Mouse (Mus musculus) cortical plate, adult 2 months (tissue): ENCODE results near the gene Nkap. TPM values are rescaled to one million over a fixed set of nuclear protein-coding genes. Genes with fewer than 3 reads are reported as not detected.
"Not testable (repeated sequence)": the region's sequence is repeated elsewhere in the genome, so short reads cannot be mapped to it uniquely, and the experiment has no call there.

Source experiments
- H3K27ac ChIP-seq: fragments of 200-500 bp; 2 replicates; pipeline ENCODE4 v1.5.1; 2012; ENCODE audit warnings: low read length, control low read depth, inconsistent platforms; ENCODE audit not compliant: insufficient read depth
- H3K4me1 ChIP-seq: fragments of 200-500 bp; 2 replicates; pipeline ENCODE4 v1.6.1; 2011; ENCODE audit warnings: low read length; ENCODE audit not compliant: control insufficient read depth, insufficient read depth
- H3K4me3 ChIP-seq: fragments of 200-500 bp; 2 replicates; pipeline ENCODE4 v1.5.1; 2011; ENCODE audit warnings: mild to moderate bottlenecking, low read length, control low read depth; ENCODE audit not compliant: insufficient read depth
- CTCF ChIP-seq: fragments of 200-500 bp; IDR thresholded peaks from 2 replicates; pipeline ENCODE4 v1.5.1; 2011; ENCODE audit warnings: mild to moderate bottlenecking, control low read depth, low read length; ENCODE audit not compliant: insufficient read depth; ENCODE audit errors: extremely low read depth
- POLR2A ChIP-seq: fragments of 200-500 bp; IDR thresholded peaks from 2 replicates; pipeline ENCODE4 v1.6.1; 2011; ENCODE audit warnings: mild to moderate bottlenecking, low read length, control low read depth; ENCODE audit not compliant: insufficient read depth; ENCODE audit errors: extremely low read depth
- polyA plus RNA-seq: library from polyadenylated mRNA; depleted of rRNA; stranded (reverse); fragments of >200 nt; gene quantifications from 2 replicates; pipeline ENCODE4 v1.2.3, GENCODE M21; 2012

Gene Nkap
- polyA plus RNA-seq, 1 experiment = 4.6 TPM

DNA sequence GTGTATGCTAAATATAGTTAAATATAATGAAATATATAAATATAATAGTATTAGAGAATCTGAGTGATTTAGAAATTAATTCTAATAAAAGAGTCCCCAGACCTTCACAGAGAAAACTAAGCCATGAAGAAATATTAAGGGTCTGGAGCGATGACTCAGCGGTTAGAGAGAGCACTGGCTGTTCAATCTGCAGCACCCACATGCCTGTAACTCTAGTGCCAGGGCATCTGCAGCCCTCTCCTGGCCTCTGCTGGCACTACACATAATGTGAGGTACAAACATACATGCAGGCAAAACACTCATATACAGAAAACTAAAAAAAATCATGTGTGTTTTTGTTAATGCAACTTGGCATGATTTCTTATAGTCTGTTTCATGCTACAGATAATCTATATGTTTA lies 18.4 kb downstream of the Nkap start:
- TF ChIP-seq CTCF = no peak
- TF ChIP-seq POLR2A = no peak
- H3K27ac ChIP-seq = no peak overlapping the region
- no peak overlapping the region for H3K4me3 ChIP-seq
- no peaks in the 10 kb centered on the region for H3K4me1 ChIP-seq

DNA sequence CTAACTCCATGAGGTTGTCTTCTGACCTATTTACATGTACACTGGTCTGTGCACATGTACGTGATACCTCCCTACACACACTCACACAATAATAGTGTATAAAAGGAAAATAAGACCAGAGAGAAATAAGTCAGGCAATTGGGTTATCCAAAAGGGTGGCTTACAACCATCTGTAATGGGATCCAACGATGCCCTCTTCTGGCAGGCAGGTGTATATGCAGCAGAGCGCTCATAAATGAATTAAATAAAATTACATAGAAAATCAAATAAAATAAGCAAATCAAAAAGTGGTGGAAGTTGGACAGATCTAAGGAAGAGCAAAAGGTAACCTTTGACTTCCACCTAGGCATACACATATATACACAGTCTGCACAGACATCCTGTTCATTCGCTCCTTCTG lies 31.2 kb downstream of the Nkap start:
- Histone ChIP-seq H3K4me3 (no peak overlapping the region), H3K27ac (no peak overlapping the region), H3K4me1 (no peaks in the 10 kb centered on the region)
- TF ChIP-seq CTCF = 0 out of 2 replicates have a peak, but pooled peaks have one; percentile 12
- TF ChIP-seq POLR2A = no peak

DNA sequence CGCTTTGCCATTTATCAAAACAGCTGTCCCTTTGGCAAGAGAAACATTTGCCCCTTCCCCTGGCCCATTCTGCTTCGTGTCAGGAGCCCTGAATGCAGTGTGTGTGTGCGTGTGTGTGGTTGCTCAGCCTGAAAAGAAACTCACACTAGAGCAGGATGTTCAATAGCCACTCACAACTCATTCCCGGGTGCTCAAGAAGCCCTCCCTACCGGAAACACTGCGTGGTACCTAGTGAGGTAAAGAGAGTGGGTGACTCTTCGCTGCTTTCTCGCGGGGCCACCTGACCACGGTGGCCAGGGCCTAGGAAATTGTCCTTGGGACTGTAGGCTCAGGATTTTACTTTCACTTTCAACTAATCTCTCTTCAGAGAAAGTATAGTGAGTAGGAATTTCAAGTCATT lies 34.6 kb downstream of the Nkap start:
- TF ChIP-seq POLR2A (no peak), CTCF (no peak)
- H3K4me3 ChIP-seq = no peak overlapping the region
- H3K4me1 ChIP-seq = no peaks in the 10 kb centered on the region
- no peak overlapping the region for H3K27ac ChIP-seq

DNA sequence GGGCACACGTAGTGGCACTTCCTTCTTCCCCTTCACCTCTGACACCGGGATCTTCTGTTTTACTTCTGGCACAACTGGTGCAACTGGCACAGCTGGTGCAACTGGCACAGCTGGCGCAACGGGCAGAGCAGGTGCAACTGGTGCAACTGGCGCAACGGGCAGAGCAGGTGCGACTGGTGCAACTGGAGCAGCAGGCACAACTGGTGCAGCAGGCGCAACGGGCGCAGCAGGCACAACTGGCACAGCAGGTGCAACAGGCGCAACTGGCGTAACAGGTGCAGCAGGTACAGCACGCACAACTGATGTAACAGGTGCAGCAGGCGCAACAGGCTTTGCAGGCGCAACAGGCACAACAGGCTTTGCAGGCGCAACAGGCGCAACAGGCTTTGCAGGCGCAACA lies 36.5 kb downstream of the Nkap start:
- no peaks in the 10 kb centered on the region for H3K4me1 ChIP-seq
- no peak overlapping the region for H3K27ac ChIP-seq
- no peak overlapping the region for H3K4me3 ChIP-seq
- TF ChIP-seq CTCF (no peak), POLR2A (no peak)

DNA sequence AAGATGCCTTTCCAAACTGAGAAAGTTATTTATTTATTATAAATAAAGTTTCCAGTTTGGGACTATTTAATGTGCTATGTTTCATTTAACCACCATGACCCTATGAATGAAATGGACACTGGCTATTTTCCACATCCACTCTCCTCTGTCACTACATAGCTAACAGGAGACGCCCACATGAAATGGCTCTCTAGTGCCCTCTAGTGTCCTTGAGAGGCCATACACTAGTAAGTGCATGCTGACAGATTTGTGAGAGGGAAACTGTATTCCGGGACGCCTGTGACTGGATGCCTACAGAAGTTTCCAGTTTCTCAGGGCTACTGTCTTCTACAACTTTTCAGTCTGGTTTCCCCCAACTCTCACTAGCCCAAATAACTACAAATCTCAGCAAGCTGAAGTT lies 40.5 kb downstream of the Nkap start:
- Histone ChIP-seq H3K4me3 (no peak overlapping the region), H3K27ac (no peak overlapping the region), H3K4me1 (no peaks in the 10 kb centered on the region)
- no peak for TF ChIP-seq POLR2A
- peak; percentile 54 for TF ChIP-seq CTCF

DNA sequence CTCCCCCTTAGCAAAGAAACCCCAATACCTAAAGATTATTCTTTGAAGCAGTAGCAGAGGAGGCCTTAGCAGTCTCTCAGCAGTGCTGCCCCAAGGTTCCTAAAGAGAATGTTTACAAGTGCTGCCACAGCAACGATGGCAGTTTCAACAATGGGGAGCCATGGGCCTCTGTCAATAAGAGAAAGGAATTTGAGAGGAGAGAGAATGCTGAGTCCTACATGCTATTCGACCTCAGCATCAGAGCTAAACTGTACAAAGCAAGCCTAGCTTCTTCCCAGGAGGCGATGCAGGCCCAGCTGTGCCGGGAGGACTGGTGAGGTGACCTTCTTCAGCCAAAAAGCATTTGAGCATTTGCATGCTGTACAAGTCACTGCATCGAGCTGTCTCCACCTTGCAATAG lies 42.1 kb downstream of the Nkap start, which contains the start of gene Akap14:
Gene Akap14, minus strand, starts transcription at position 101 of the 400 bp plus-strand sequence.
- H3K27ac ChIP-seq = no peak within 1 kb of the TSS
- no peak for TF ChIP-seq CTCF
- TF ChIP-seq POLR2A = no peak
- no peaks in the 10 kb centered on the region for H3K4me1 ChIP-seq
- no peak within 1 kb of the TSS for H3K4me3 ChIP-seq

DNA sequence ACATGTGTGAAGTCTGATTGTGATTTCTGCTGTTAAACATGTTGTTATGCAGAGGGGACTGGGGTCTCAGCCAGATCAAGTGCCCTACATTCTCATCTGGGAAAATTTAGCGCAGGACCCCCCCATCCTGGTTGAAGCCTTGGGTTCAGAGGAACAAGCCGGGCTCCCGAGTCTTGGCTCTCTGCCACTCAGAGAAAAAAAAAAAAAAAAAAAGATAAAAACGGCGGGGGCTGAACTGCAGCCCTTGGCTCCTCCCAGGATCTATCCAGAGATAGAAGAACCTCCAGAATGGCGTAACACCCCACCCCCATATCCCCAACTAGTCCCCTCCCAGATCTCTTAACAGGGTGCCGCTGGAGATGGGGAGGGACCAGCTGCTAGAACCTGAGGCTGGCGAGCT lies 57.8 kb downstream of the Nkap start:
- H3K27ac ChIP-seq, H3K4me3 ChIP-seq, H3K4me1 ChIP-seq: not testable (repeated sequence)

DNA sequence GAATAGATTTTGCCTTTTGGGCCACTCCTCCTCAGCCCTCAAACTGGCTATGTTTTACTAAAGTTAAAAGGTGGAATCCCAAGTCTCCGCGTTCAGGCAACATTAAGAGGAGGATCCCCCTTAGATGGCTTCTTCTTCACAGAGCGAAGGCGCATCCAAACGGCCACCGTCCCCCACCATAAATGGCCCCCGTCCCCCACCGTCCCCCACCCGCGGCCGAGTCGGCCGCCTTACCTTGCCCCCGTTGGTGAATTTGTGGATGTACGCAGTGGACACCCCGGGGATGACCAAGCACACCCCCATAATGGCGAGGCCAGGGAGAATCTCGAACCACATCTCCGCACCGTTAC lies 64.1 kb downstream of the Nkap start:
- TF ChIP-seq POLR2A = no peak
- TF ChIP-seq CTCF = no peak
- no peaks in the 10 kb centered on the region; the same call in 1 of the 2 replicates for H3K4me1 ChIP-seq
- no peak overlapping the region for H3K27ac ChIP-seq
- peak overlapping the region; percentile 76 for H3K4me3 ChIP-seq

DNA sequence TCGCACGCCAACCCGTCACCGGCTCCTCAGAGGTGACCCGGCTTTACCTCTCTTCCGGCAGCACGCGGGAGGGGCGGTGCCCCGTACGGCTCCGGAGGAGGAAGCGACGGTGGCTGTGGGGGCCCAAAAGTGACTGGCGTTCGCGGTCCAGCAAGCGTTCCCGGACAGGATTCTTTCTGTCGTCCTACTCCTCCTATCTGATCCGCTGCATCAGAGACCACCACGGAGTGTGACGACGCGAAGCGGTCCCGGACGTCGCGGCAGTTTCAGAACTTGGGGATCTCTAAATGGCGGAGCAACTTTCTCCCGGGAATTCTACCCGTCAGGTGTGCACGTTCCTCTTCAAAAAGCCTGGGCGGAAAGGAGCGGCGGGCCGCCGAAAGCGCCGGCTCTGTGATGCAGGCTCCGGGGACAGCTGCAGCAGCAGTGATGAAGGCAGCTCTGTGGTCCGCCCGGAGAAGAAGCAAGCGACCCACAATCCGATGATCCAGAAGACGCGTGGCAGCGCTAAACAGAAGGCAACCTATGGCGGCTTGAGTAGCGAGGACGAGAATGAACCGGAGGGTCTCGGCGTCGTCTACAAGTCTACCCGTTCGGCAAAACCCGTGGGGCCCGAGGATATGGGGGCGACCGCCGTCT lies 64.6 kb downstream of the Nkap start, which contains the start of the genes Ndufa1 and Rnf113a1:
Gene Ndufa1, minus strand, starts transcription at position 59 of the 639 bp plus-strand sequence.
Gene Rnf113a1, plus strand, starts transcription at position 141 of the 639 bp plus-strand sequence.
- TF ChIP-seq POLR2A = no peak
- no peak for TF ChIP-seq CTCF
- Histone ChIP-seq H3K4me1 (no peaks in the 10 kb centered on the region; the same call in 1 of the 2 replicates), H3K27ac (peak within 1 kb of the TSS; percentile 54), H3K4me3 (peak within 1 kb of the TSS; percentile 76)

DNA sequence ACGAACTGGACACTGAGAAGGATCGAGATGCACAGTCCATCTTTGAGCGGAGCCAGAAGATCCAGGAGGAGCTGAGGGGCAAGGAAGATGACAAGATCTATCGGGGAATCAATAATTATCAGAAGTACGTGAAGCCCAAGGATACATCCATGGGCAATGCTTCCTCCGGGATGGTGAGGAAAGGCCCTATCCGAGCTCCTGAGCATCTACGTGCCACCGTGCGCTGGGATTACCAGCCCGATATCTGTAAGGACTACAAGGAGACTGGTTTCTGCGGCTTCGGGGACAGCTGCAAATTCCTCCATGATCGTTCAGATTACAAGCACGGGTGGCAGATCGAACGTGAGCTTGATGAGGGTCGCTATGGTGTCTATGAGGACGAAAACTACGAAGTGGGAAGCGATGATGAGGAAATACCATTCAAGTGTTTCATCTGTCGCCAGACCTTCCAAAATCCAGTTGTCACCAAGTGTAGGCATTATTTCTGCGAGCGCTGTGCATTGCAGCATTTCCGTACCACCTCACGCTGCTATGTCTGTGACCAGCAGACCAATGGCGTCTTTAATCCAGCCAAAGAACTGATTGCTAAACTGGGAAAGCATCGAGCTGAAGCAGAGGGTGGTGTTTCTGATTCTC lies 65.3 kb downstream of the Nkap start:
- TF ChIP-seq CTCF (no peak), POLR2A (no peak)
- peak overlapping the region; percentile 54 for H3K27ac ChIP-seq
- H3K4me1 ChIP-seq = no peaks in the 10 kb centered on the region; the same call in 1 of the 2 replicates
- H3K4me3 ChIP-seq = peak overlapping the region; percentile 76
